Mouse (Mus musculus): ENCODE data around the gene Prrt3. TPM values are rescaled to one million over a fixed set of nuclear protein-coding genes. Genes with fewer than 3 reads are reported as not detected.

The Prrt3 gene
- polyA plus RNA-seq, 1 experiment, result 31.0 TPM

GRCm38 (mm10) chr6:113492101-113492864 lies 9.4 kb downstream of the Prrt3 start:
- peak in 1 of 2 experiments; percentile 81 for DNase-seq (ENCODE audit: extremely low spot score in 1 of 2, low spot score in 1 of 2)

DNA sequence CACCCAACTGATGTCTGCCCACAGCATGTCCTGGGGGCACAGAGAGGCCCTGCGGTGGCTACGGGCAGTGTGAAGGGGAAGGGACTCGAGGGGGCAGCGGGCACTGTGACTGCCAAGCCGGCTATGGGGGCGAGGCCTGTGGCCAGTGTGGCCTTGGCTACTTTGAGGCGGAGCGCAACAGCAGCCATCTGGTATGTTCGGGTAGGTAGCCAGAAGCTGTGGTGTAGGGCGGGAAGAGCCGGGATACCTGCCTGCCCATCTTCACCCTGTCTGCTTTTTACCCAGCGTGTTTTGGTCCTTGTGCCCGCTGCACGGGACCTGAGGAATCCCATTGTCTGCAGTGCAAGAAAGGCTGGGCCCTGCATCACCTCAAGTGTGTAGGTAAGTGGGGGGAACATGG lies 12.3 kb downstream of the Prrt3 start:
- DNase-seq (ENCODE audit: extremely low spot score in 1 of 2, low spot score in 1 of 2), result no peak

GRCm38 (mm10) chr6:113487125-113487576 lies 14.6 kb downstream of the Prrt3 start:
- no peak for DNase-seq (ENCODE audit: extremely low spot score in 1 of 2, low spot score in 1 of 2)

GRCm38 (mm10) chr6:113483729-113484128 lies 18.0 kb downstream of the Prrt3 start:
- DNase-seq (ENCODE audit: extremely low spot score in 1 of 2, low spot score in 1 of 2), result no peak

DNA sequence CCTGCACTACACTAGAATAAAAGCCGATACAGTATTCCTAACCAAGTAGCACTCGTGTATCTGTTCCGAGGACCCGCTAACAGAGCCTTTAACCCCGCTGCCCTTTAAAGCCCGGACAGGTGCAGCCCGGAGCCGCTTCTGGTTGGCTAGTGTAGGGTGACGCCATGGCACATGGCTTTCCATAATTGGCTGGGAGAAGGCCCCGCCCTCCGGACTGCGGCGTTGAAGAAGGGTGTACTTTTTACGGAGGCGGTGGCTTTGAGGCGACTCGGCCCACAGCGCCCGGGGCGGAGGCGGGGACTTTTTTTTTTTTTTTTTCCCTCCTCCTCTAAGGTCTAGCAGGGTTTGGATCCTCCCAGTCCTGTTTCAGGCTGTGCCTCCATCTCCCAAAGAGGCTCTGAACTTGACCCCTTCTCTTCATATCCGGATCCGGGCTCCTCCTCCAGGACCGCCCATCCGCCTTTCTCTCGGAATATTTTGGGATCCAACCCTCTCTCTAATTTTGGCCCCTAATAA lies 18.6 kb downstream of the Prrt3 start, which contains the start of gene Creld1:
Creld1 (plus strand) TSS at position 198 of the 516 bp plus-strand sequence.
- DNase-seq (ENCODE audit: extremely low spot score in 1 of 2, low spot score in 1 of 2), result peak; percentile 90 to 96

DNA sequence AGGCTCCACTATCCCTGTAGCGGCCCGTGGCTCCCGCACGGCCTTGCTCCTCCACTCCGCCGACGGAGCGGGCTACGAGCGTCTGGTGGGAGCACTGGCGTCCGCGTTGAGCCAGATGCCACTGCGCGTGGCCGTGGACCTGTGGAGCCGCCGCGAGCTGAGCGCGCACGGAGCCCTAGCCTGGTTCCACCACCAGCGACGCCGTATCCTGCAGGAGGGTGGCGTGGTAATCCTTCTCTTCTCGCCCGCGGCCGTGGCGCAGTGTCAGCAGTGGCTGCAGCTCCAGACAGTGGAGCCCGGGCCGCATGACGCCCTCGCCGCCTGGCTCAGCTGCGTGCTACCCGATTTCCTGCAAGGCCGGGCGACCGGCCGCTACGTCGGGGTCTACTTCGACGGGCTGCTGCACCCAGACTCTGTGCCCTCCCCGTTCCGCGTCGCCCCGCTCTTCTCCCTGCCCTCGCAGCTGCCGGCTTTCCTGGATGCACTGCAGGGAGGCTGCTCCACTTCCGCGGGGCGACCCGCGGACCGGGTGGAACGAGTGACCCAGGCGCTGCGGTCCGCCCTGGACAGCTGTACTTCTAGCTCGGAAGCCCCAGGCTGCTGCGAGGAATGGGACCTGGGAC lies 19.1 kb downstream of the Prrt3 start:
- no peak for DNase-seq (ENCODE audit: extremely low spot score in 1 of 2, low spot score in 1 of 2)

DNA sequence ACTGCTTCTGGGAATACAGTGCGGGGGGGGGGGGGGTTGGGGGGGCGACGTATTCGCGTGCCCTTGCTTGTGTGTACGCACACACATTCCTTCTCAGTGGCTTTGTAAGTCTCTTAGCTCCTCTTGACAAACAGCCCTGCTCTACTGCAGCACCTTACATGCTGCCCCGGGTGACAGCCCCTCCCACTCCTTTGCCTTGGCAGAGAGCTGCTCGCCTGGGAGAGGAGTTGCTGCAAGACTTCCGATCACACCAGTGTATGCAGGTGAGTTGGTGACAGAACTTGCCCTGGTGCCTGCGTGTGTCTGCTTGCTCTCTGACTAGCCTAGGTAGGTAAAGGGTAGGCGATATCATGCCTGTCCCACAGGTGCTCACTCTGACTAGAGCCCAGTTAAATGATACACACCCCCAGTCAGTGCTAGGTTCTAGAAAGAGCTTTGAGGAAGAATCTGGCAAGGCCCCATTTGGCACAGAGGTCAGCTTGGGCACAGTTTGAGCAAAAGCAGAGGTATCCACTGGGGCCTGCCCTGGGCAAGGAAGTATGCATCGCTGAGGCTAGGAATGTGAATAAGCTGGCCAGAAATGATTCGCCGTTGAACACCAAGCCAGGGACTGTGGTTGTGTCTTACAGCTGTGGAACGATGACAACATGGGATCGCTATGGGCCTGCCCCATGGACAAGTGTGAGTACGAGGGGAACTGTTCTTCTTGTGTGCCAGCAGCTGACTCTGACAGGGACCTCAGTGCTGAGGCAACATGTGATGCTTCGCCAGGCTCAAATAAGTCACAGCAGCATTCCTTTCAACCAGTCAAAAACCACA lies 21.0 kb downstream of the Prrt3 start:
- DNase-seq (ENCODE audit: extremely low spot score in 1 of 2, low spot score in 1 of 2), result no peak

GRCm38 (mm10) chr6:113478906-113479305 lies 22.8 kb downstream of the Prrt3 start:
- no peak for DNase-seq (ENCODE audit: extremely low spot score in 1 of 2, low spot score in 1 of 2)

DNA sequence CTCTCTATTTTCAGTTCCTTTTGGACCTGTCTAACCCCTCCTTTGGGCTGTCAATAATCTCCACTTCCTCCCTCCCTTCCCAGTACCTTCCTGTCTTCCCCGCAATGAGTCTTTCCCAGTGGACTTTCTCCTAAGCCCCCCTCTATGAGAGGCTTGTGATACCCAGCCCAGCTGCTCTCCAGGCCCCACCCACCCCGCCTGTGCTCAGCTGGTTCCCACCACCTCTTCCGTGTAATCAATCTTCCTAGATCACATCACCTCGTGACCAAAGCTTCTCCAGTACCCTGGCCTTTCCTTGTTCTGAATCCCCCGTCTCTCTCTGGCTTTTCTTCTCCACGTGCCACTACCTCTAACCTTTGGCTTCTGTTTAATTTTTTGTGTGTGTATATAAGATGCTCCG lies 24.4 kb downstream of the Prrt3 start:
- no peak for DNase-seq (ENCODE audit: extremely low spot score in 1 of 2, low spot score in 1 of 2)

DNA sequence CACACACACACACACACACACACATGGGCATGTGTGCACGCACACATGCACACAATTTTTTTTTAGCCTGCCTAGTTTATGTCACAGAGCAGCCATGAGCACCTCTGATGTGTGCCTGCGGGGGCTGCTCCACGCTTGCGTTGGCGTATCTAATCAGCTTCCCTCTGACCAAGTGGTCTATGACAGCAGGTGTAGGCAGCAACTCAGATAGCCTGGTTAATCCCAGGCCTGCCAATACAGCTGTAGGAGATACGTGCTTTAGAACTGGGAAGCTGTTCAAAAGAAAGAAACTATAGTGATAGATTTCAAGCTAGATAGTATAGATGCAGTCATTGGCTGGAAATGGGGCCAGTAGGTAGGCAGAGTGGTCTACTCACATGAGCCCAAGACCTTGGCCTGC lies 28.0 kb downstream of the Prrt3 start:
- no peak for DNase-seq (ENCODE audit: extremely low spot score in 1 of 2, low spot score in 1 of 2)

GRCm38 (mm10) chr6:113473246-113473645 lies 28.5 kb downstream of the Prrt3 start:
- DNase-seq (ENCODE audit: extremely low spot score in 1 of 2, low spot score in 1 of 2), result no peak

GRCm38 (mm10) chr6:113472061-113472460 lies 29.7 kb downstream of the Prrt3 start:
- no peak for DNase-seq (ENCODE audit: extremely low spot score in 1 of 2, low spot score in 1 of 2)

DNA sequence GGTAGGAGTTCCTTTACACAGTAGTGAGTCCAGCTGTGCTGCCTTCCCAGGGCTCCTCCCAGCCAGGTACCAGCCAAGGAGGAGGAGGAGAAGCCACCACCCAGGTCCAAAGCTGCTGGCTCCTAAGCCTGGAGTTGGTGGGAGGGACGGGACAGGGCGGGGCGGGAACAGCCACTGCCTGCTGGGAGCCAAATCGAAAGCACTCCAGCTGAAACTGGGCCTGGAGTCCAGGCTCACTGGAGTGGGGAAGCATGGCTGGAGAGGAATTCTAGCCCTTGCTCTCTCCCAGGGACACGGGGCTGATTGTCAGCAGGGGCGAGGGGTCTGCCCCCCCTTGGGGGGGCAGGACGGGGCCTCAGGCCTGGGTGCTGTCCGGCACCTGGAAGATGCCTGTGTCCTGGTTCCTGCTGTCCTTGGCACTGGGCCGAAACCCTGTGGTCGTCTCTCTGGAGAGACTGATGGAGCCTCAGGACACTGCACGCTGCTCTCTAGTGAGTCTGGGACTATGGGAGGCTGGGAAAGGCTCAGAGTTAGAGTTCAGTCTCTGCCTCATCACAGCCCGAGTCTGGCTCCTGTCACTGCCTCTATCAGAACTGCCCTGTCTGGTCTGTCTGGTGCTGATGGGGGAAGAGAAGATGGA lies 30.3 kb downstream of the Prrt3 start, which contains the start of gene Il17rc:
Il17rc (plus strand) TSS at position 131 of the 640 bp plus-strand sequence.
- no peak for DNase-seq (ENCODE audit: extremely low spot score in 1 of 2, low spot score in 1 of 2)

DNA sequence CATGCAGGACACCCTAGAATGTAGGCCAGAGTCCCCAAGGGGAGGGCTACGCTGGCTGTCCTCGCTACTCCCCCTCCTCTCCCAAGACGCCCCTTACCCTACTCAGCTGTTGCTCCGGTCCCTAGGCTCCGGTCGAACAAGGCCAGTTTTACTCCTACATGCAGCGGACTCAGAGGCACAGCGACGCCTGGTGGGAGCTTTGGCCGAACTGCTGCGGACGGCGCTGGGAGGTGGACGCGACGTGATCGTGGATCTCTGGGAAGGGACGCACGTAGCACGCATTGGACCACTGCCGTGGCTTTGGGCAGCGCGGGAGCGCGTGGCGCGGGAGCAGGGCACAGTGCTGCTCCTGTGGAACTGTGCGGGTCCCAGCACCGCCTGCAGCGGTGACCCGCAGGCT lies 32.3 kb downstream of the Prrt3 start:
- peak in 1 of 2 experiments; percentile 73 for DNase-seq (ENCODE audit: extremely low spot score in 1 of 2, low spot score in 1 of 2)

- DNase-seq (ENCODE audit: extremely low spot score in 1 of 2, low spot score in 1 of 2), result peak in 1 of 2 experiments; percentile 78
Measured at GRCm38 (mm10) chr6:113469021-113469420, 32.7 kb downstream of the Prrt3 start.

DNA sequence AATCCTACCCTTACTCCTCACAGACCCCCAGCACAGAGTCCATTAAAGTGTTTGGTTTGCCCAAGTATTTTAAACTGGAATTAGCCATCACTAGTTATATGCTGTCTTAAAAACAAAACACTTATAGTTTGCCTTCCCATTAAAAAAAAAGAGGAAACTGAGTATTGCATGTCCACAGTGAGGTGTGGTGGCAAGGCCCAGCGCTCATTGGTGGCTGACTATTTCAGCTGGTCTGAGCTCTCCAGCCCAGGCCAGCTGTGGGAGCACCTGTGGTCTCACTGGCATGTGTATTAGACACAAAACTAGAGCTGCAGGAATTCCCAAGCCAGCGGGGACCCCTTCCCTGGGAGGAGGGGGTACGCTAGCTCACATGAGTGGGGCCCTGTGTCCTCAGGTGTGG lies 33.2 kb downstream of the Prrt3 start:
- no peak for DNase-seq (ENCODE audit: extremely low spot score in 1 of 2, low spot score in 1 of 2)

GRCm38 (mm10) chr6:113465602-113466001 lies 36.1 kb downstream of the Prrt3 start:
- DNase-seq (ENCODE audit: extremely low spot score in 1 of 2, low spot score in 1 of 2), result no peak

DNA sequence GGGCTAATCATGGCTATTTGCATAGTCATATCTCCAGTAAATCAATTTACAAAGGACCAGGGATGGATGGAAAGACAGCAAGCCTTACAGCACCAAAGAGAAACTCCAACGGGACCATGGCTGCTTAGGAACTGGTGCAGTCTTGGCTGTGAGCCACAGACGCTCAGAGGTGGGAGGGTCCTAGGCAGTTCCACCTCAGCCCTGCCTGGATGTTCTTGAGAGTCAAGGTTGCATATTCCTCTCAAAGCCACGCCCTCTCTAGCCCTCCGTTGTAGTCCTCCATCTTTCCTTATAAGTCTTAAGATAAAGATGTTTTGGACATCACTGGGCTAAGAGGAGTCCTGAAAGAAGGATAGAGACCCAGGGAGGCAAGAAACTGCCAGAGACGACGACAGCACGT lies 37.7 kb downstream of the Prrt3 start:
- DNase-seq (ENCODE audit: extremely low spot score in 1 of 2, low spot score in 1 of 2), result no peak

DNA sequence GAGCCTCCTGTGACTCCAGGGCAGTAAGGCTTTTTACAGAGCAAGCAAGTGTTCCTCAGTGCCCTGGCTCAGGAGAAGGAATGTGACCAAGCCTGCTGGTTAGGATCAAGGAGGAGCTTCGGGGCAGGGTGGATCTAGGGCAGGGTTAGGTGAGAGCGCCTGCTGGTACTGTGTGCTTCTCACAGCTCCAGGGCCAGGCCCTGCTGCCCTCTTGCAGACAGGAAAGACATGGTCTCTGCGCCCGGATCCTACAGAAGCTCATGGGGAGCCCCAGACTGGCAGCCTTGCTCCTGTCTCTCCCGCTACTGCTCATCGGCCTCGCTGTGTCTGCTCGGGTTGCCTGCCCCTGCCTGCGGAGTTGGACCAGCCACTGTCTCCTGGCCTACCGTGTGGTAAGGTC lies 43.1 kb downstream of the Prrt3 start:
- DNase-seq (ENCODE audit: extremely low spot score in 1 of 2, low spot score in 1 of 2), result no peak

GRCm38 (mm10) chr6:113457952-113458534 lies 43.7 kb downstream of the Prrt3 start, which contains the start of gene Il17re:
Gene Il17re, plus strand, starts transcription at chr6:113458484.
- no peak for DNase-seq (ENCODE audit: extremely low spot score in 1 of 2, low spot score in 1 of 2)
